Mouse (Mus musculus): Measurements from ENCODE around the gene Reep1.
A peak's percentile ranks its signal among the peaks of the same experiment; 100 is the strongest.

The Reep1 gene

DNA sequence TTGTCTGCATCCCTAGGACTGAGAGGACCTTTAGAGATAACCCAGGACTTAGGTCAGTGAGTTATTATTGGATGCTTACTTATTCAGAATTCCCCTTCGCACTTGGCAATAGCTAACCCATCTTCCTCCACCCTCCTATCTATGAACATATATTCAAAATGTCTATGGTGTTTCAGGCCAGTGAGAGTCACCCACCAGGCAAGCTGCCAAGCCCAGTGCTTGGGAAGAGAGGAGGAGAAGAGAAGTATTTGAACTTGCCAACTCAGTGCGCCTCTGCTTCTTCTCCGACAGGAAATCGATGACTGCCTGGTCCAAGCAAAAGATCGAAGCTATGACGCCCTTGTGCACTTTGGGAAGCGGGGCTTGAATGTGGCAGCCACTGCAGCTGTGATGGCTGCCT lies 73.1 kb downstream of the Reep1 start:
- no peak for DNase-seq (ENCODE audit: low spot score in 2 of 2)

DNA sequence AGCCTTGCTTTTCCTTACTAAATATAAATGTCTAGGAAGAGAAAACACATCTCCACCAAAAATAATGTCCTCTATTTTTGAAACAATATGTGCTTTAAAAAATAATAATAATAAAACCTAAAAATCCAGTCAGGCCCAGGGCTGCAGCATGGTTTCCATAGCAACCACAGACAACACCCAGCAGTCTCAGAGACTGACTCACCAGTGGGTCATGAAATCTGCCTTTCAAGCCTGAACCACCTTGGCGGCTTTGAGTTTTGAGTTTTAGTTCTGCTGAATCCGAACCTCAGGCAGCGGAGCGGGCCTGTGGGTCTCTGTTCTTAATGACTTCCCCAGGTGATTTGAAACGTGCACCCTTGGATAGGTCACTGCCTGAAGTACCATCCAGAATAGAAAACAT lies 75.8 kb downstream of the Reep1 start:
- no peak for DNase-seq (ENCODE audit: low spot score in 2 of 2)

DNA sequence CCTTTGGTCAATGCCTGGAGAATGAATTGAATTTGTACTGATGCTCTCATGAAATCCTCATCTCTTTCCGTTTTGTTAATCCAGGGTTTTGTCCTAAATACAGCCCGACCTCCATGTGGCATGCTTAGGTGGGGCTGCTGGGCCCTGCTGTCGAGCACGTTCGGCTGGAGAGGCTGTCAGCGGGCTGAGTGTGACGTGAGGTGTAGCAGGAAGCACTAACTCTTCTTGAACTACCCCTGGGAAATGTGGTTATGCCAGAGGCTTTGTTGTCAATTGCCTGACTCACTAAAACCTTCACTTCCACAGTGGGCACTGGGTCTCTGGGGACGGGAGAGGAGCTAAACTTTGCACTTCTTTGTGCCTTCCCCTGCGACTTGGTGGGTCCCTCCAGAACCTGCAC lies 81.0 kb downstream of the Reep1 start:
- DNase-seq (ENCODE audit: low spot score in 2 of 2), result no peak

DNA sequence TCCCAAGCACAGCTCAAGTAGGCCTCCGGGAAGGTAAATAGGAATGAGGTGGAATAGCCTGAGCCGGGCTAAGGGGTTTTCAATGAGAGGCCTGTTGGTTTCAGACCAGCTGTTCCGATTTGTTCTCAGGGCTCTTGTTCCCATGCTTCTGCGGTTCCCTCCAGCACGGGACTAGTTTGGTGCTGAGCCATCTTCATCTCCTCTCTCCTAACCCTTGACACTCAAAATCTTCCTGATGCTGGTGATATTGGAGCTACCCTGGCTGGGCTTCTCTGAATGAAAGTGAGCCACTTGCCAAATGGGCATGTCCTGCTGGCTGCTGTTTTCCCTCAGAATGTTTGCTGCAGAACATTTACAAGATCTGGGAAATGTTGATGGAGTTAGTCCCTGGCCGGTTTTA lies 84.4 kb downstream of the Reep1 start:
- no peak for DNase-seq (ENCODE audit: low spot score in 2 of 2)

DNA sequence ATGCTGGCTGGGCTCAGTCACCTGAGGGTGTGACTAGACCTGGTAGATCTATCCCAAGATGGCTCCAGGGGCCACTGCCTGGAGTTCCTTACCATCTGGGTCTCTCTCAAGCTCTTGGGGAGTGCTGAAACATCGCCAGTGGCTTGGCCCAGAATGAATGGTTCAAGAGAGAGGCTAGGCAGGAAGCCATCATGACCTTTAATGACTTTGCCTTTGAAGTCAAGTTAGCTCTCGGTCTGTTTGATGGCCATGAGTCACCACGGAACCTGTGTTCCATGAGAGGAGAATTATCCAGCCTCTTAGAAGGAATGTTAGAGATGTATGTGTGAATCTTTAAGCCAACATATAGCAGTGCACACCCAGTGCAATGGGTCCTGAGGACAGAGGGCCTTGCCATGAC lies 92.0 kb downstream of the Reep1 start:
- DNase-seq (ENCODE audit: low spot score in 2 of 2), result no peak

DNA sequence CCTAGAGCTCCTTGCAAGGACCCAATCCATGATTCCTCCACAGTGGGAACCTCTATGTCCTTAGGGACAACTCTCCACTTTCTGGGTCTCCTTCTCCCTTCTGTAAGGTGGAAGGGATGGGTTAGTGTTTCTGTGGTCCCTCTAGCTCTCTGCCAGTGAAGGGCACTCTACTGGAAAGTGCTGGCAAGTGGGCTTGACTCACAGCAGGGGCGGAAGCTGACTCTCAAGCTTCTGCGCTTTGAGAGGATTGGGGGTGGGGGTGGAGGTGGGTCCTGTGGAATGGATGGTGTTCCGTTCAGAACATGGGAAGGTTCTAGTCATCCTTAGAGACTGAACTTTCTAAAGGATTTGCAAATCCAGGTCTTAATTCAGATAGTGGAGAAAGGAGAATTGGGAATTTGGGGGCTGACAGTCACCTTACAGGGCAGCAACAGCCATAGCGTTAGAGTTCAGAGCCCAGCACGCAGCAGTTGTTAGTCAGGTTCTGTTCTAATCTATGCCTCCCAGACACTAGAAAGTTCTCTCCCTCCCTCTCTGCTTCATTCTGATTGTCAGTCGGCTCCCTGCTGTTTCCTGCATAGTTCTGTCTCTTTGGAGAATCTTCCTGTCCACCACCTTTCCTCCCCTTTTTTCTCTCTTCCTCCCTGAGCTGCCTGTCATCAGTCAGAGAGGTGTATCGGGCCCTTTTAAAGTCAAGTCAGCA lies 93.8 kb downstream of the Reep1 start:
- DNase-seq (ENCODE audit: low spot score in 2 of 2), result no peak

DNA sequence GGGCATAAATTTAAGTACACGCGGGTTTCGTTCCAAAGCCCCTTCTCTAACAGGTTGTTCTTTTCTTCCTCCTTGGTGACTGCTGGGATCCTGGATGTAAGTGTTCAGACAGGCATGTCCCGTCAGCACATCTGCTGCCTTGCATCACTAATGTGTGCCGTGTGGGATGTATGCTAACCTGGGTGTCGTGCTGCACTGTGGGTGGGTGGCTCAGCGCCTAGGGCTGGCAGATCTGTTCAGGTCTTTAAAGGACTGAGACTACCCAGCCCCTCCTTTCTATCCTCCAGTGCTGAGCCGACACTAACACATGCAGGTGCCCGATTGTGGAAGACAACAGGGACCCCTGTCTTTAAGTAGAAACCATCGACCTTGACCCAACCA lies 94.3 kb downstream of the Reep1 start:
- DNase-seq (ENCODE audit: low spot score in 2 of 2), result no peak

DNA sequence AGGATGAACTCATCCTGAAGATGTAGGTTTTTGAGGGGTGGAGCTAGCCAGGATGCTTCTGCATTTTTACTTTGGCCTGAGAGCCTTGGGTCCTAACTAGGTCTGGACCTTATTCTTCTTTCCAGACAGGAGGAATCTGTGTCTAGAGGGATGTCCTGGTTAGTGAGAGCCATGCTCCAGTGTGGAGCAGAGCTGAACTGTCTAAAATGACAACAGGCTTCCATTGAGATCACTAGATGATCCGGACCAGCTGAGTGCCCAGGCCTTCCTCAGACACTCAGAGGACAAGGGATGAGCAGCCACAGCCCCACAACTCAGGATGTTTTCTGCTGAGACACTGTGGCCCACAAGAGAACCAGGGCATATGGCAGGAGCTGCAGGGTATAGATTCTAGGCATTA lies 96.2 kb downstream of the Reep1 start:
- DNase-seq (ENCODE audit: low spot score in 2 of 2), result no peak

DNA sequence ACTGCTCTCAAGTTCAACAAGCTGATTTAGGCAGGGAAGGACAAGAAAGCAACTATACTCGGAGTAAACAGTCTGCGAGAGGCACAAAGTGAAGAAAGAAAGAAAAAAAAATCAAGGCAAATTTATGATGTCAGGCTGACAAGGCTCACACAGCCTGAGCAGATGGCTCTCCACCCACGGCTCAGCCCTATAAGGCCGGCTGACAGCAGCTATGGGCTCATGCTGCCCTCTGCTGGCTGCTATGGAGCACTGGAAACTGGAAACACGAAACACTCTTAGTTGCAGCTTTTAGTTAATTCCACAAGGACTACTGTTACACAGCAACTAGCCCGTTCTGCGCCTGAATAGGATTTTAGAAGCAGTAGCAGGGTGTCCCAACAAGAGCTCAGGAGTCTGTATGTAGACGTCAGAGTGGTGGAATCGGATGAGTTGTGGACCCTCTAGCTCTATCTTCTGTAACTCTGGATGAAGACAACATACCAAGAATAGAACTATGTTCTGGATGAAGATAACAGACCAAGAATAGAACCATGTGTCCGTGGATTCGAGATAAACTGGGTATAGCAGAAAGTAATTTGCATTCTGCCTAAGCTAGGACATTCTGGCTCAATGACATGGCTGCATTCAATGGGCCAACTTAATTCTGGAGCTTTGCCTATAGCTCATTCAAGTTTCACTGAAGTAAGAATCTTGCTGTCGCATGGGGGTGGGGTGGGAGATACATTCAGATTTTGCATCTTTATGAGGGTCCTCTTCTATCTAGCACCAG lies 96.9 kb downstream of the Reep1 start:
- DNase-seq (ENCODE audit: low spot score in 2 of 2), result peak; percentile 48 to 67

DNA sequence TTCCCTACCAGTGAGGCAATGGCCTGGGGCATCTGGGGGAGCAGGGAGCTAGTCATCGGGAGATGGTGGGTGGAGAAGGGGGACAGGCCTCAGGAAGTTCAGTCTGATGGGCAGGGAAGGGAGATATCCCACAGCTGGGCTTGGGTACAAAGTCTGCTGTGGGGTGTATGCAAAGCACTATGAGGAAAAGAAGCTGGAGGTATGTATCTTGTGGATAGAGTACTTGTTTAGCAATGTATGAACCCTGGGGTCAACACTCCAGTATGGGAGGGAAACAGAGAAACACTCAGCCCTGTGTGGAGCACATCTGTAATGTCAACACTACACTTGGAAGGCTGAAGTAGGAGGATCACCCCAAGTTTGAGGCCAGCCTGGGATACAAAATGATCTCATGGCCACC lies 99.4 kb downstream of the Reep1 start:
- DNase-seq (ENCODE audit: low spot score in 2 of 2), result no peak

DNA sequence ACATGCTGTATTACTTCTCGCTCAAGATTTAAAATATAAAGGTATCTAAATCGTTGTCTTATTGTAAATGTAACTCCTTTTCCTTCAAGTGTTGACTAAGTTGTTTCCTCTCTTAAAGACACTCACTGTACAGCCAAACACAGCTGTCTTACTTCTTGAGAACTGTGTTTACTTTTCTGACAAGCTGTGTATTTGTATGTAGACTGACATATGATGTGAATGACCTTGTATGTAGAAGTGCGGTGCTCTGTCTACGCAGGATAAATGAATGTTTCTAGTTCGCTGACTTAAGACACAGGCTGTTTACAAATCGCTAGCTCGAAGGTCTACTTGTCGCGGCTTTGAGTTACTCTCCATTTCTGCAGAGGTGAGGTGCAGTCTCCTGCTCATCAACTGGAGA lies 102.5 kb downstream of the Reep1 start:
- DNase-seq (ENCODE audit: low spot score in 2 of 2), result no peak

DNA sequence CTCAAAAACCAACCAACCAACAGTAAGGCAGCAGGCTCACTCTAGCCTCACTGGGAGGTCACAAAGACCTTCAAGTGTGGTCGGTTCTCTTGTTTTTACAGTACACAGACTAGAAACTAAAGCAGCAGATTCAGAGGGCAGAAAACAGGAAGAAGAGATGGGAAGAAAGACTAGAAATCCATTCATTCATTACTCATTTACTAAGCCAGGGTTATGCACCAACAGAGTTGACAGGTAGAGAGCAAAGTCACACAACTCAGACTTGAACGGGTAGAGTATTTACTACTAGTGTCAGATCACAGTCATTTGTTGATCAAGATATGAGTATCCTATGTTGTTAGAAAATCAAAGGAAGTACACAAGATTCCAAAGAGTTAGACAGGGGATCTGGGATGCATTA lies 105.5 kb downstream of the Reep1 start:
- no peak for DNase-seq (ENCODE audit: low spot score in 2 of 2)

DNA sequence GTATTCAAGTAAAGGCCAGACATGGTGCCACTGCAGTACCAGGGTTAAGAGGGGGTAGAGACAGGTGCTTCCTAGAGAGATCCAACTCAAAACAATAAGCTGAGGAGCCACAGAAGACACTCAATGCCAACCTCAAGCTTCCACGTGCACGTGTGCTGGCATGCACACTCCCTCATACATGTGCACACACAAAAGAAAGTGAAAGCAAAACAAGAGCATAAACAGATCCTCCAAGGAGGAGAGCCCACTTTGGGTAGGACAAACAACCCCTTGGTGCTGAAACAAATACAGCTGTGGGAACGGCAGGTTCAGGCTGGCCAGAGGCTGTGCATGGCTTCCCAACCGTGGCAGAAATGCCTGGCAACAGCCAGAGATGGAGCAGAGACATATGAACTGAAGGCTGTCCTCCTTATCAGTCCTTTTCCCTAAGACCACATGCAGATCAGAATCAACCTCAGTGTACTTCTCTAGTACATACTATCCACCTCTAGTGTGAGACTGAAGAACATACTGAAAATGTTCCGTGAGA lies 112.5 kb downstream of the Reep1 start:
- DNase-seq (ENCODE audit: low spot score in 2 of 2), result no peak

DNA sequence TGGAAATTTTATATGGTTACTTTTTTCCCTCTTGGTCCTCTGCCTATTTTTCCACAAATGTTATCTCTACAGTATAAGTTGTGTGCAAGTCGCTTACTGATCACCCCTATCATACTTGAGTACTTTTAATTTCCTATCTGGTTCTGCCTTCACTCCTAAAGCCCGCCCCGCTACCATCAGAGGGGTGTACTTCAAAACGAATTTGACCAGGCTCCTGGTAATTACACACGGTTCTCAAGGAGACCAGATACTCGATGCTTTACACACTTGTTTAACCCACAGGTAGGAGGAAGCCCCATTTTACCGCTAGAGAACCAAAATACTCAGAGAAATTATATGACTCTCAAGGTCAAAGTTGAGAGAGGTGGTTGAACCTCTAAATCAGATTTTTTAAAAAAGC lies 115.7 kb downstream of the Reep1 start:
- no peak for DNase-seq (ENCODE audit: low spot score in 2 of 2)

DNA sequence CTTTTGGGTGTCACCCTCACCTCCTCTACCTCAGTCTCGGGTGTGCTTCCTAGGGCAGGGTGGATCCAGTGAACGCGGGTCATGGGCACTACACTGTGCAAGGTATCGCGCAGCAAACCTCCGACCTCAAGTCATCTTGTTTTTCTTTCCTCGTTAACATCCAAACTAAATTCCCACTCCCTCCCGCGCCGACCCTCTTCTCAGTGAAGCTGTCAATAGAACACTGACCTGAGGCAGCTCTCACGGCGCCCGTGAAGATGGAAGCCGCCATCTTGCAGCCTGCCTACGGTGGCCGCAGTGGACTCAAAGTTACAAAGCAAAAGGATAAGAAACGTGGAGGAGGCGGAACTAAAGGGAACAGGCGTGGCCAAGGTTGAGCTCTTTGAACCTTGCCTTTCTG lies 116.1 kb downstream of the Reep1 start:
- peak; percentile 80 to 87 for DNase-seq (ENCODE audit: low spot score in 2 of 2)

DNA sequence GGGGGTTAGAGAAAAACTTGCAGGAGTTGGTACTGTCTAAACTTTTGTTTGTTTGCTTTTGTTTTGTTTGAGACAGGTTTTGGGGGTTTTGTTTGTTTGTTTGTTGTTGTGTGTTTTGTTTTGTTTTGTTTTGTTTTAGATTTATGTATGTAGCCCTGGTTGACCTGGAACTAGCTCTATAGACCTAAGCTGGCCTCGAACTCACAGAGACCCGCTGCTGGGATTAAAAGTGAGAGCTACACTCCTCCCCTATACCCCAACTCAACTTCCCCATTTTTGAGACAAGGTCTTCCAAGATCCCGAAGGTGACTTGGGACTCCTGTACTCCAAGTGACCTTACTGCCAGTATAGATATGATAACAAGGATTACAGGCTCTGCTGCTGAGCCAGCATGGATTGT lies 116.6 kb downstream of the Reep1 start:
- no peak for DNase-seq (ENCODE audit: low spot score in 2 of 2)

DNA sequence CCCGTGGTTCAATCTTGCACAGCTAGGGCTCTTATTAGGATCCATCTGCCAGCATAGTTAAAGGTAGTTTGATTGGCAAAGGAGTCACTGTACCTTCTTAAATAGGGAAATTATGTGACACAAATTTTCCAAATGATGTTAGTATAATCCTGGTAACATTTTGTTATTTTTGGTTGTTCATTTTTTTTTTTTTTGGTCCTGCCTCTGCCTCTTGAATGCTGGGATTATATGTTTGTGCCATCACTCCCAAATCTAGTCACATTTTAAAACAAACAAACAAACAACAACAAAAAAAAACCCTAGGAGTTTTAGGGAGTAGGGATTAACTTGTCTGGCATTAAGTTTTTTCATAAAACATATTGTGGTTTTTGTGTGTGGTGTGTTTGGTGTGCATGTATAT lies 119.5 kb downstream of the Reep1 start, which contains the start of gene Mrpl35:
Gene Mrpl35, minus strand, starts transcription at position 101 of the 400 bp plus-strand sequence.
- no peak for DNase-seq (ENCODE audit: low spot score in 2 of 2)

DNA sequence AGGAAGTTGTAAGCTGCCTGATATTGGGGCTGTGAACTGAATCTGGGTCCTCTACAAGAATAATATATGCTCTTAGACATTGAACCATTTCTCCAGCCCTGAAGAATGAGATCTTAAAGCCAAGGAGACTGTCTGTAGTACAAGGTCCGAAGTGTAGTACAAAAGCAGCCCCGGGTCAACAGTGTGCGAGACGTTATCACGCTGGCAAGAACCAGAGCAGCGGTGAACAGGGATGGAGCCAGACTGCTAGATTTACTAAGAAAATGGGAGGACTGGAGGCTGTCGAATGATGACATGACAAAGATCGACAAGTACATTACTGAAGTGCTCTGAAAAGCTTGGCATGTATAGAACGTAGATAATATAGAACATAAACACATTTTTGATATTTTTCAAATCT lies 122.4 kb downstream of the Reep1 start:
- no peak for DNase-seq (ENCODE audit: low spot score in 2 of 2)

DNA sequence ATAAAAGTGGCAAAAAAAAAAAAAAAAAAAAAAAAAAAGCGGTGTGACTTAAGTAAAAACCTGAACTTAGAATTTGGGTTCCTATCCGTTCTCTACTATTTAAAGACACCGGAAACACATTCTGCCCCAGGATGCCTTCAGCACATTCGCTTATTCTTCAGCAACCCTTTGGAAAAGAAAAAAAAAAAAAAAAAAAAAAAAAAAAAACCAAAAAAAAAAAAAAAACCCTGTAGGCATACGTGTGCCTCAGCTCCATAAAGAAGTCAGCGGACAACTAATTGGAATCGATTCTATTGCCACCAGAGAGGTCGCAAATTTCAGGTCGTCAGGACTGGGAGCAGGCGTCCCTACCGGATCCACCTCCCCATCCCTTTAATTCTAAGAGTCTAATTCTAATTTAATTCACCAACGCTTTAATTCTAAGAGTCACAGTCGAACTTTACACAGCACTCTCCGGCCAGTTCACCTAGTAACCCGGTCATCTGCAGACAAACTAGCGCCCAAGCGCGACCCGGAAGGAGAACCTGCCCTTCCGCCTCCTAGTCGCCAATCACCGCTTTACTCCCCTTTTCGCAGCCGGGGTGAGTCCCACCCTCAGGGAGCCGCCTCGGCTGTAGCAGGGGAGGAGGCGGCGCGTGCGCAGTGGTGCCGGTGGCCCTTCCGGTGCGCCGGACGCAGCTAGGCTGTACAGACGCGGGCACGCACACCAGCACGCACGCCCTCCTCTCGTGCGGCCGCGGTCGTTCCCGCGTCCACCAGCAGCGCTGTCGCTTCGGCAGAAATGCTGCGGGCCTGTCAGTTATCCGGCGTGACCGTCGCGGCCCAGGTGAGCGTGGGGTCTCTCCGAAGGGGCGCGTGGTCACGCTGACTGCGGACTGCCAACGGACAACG lies 123.6 kb downstream of the Reep1 start, which contains the start of gene Immt:
Gene Immt, plus strand, starts transcription at position 642 of the 891 bp plus-strand sequence.
- DNase-seq (ENCODE audit: low spot score in 2 of 2), result peak; percentile 98

DNA sequence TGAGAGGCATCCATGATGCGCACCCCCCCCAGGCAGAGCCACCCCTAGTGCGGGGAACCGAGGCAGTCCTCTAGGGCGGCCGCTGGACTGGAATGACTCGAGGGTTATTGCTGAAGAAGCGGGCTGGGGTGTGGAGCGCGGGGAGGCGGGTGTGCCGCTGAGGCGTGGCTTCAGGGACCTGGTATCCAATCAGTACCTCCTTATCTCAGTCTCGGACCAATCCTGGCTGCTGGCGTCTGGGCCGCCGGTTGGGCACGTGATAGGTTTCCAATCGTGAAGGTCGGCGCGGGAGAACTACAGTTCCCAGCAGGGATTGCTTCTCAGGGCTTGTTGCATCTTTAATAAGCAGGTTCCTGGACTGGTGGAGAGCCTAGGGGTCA lies 124.2 kb downstream of the Reep1 start:
- DNase-seq (ENCODE audit: low spot score in 2 of 2), result peak; percentile 92 to 95

DNA sequence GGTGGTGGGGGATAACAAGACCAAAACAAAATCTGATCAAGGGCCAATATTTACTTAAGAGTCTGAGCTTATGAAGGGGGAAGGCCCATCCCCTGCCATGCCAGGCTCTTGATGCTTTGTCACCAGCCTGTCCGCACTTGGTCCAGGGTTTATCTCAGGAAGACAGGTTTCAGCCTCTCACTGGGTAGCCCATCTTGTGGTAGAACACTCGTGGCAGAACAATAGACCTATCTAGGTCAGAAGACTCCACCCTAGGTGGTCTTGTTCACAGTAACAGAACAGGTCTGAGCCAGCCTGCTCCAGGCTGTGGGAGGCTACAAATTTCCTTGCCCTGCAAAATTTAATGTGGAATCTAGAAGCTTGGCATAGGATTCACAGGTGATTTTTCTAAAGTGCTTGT lies 129.4 kb downstream of the Reep1 start:
- DNase-seq (ENCODE audit: low spot score in 2 of 2), result no peak

DNA sequence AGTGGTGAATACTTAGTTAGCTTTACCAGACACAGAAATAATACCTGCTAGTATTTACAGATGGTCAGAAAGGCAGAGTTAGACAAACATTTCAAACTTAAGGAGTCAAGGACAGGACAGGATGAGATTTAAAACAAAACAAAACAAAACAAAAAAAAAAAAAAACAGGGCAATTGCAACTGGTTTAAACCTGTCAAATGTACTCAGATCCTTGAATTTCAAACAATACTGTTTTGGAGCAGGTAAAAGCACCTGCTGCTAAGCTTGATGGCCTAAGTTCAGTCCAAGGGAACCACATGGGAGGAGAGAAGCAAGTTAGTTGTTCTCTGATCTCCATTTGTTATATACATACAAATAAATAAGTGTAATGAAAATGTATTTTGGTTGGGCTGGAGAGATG lies 132.5 kb downstream of the Reep1 start:
- DNase-seq (ENCODE audit: low spot score in 2 of 2), result no peak

Data from urinary bladder, postnatal 4 days (tissue).